Mouse (Mus musculus): ENCODE measurements at regions not wholly inside any gene's neighbourhood (a gene's known extent, or its start where the extent isn't known, plus 50 kb on each side); places are given as distances from the start of the nearest gene placed in this dataset.

DNA sequence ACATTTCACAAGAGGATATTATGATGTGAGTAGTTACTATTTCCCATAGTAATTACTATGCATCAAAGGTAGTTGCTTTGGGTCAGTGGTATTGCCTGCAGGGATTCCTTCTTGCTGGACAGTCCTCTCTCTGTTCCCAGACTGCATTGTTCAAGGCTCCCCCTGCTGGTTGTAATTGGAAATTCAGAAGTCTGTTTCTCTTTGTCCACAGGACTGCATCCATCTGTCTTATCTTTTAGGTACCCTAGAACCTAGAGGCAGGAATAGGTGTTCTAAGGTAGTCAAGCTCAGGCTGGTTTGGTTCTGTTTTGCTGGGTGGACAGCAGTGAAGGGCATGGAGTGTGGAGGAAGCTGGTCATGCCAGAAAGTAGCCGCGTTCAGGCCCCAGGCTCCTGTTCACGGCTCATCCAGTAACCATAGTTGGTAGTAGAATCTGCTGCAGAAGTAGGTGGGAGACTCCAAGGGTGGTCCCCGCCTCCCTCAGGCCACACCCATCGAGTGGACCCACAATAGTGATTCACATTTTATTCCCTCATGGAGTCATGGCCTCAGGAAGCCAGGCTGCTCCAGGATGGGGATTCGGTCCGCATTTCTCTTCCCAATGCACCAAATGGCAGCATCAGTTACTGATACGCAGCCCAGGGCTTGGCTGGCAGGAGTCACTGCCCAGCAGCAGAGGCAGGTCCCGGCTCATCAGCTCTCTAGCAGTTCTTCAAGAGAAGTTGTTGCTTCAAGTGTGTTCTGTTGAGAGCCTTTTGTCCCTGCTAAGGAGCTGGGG lies 51.7 kb upstream of the Caprin1 start:
- peak in 1 of 2 experiments; percentile 21 for DNase-seq

DNA sequence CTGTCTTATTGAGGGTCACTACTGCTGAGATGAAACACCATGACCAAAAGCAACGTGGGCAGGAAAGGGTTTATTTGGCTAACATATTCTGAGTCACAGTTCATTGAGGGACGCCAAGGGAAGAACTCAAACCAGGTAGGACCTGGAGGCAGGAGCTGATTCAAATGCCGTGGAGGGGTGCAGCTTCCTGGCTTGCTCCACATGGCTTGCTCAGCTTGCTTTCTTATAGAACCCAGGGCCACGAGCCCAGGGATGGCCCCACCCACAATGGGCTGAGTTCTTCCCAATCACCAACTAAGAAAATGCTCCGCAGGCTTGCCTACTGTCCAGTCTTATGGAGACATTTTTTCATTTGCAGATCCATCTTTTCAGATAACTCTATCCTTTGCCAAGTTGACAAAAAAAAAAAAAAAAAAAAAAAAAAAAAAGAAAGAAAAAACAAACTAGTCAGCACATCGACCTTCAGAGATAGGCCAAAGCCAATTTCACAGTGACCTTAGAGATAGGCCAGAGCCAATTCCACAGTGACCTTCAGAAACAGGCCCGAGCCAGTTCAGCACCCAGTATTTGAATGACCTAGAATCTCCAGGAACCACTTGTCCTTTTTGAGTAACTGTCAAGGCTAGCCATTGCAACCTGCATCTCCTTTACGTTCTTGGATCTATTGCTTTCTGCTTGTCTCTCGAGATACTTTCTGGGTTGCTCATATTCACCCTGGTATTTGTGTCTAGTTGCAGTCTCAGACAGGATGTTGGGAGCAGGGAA lies 52.5 kb upstream of the Caprin1 start:
- no peak for DNase-seq

DNA sequence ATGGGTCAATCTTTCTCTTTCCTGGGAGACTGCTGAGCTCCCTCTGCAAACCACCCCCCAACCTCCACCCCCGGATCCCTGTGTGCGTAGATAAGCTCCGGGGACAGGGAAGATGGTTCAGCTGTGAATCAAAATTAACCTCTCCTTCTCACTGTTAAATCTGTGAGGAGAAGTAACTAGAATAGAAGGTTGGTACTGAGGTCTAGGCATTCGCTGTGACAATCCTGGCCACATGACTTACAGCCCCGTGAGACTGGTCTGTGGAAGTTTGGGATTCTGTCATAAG lies 53.0 kb upstream of the Caprin1 start:
- no peak for DNase-seq

DNA sequence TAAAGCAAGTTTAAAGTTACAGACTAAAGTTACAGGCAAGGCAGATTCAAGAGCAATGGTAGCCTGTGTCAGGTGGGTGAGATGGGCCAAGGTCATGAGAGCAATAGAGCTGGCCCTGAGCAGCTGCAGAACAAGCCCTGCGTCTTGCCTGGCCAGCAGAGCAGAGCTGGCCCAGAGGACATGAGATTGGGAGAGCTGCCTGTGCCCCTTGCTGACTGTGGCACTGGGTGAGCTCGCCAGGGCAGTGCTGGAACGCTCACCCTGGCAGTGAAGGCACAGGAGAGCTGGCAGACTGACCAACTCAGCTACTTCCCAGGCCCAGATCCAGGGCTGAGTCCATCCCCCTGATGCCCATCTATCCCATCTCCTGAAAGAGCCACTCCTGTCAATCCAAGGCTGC lies 53.7 kb upstream of the Caprin1 start:
- no peak for DNase-seq

DNA sequence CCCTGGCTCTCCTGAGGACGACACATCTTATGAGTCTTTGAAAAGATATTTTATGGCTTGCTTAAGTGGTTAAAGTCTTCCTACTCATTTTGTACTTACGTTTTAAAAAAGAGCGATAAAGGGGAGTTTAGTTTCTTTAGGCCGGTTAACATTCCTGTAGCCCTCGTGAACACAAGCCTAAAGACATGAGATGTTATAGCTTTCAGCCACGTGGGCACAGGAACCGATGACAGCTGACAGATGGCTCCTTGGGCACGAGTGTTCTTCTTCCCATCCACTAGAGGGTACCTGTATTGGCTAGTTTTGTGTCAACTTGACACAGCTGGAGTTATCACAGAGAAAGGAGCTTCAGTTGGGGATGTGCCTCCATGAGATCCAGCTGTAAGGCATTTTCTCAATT lies 63.8 kb upstream of the Caprin1 start:
- no peak for DNase-seq

DNA sequence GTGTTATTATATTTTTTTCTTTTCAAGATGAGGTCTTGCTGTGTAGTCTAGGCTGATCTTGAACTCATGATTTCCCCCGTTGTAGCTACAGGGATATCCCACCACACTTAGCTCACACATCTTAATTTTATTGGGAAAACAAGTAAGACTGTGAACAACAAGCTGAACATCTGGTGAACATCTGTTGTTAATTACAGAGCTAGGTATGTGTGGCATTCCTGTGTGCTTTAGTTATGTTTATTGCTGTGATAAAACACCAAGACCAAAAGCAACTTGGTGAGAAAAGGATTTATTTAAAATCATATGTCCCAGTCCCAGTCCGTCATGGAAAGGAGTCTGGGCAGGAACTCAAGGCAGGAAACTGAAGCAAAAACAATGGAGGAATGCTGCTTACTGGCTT lies 66.8 kb upstream of the Caprin1 start:
- DNase-seq: no peak

DNA sequence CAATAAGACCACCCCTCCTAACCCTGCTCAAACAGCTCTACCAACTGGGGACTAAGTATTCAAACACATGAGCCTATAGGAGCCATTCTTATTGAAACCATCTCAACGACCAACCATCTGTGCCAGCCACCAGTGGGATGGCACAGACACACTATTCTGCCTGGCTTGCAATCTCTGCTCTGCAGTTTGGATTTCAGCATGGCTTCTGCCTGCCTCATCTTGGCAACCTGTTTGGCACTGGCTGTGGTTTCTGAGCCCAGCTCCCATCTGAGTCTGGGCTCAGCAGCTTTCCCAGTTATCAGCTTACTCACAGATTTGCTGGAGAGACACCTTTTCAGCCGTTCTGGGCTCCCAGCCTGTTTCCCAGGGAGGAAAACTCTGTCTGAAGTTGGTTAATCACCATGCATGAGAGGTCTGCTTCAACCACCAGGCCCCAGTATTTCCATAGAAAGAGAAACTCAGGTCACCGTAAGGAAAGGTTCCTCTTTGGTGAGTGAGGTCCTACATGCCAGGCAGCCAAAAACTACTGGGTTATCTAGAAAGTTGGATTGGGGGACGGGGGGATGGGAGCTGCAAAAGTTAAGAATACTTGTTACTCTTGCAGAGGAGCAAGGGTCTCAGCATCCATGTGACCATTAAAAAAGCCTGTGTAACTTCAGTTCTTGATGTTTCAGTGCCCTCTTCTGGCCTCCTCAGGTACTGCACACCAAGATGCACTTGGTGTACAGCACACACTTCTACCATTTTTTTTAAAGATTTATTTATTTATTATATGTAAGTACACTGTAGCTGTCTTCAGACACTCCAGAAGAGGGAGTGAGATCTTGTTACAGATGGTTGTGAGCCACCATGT lies 68.1 kb upstream of the Caprin1 start:
- DNase-seq: peak; percentile 40 to 50

DNA sequence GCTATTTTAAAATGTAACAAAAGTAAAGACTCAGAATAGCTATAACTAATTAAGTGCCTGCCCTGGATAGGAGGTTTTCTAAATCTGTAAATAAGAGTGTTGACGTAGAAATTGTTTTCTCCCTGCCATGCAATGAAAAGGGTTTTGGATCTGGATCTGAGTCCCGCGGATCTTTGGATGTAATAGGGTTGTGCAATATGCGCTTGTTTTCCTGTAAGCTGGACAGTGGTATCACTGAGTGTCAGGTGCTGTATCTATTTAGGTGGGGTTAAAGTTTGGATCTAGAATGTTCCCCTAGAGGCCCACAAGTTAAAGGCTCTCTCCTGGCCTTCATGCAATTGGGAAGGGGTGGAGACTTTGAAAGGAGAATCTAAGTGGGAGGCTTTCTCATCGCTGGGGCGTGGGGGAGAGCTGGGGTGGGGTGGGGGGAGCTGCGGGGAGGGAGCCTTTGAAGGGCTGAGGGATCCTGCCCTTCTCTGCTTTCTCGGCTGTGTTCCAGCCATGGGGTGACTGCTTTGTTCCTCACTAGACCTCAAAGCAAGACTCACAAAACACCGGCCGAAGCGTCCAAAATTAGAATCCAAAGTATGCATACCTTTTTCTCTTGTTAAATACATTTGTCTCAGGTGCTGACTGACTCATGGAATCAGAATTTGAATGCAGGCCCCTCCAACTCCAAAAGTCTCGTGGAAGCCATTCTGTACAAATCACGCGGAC lies 70.0 kb upstream of the Caprin1 start:
- no peak for DNase-seq

DNA sequence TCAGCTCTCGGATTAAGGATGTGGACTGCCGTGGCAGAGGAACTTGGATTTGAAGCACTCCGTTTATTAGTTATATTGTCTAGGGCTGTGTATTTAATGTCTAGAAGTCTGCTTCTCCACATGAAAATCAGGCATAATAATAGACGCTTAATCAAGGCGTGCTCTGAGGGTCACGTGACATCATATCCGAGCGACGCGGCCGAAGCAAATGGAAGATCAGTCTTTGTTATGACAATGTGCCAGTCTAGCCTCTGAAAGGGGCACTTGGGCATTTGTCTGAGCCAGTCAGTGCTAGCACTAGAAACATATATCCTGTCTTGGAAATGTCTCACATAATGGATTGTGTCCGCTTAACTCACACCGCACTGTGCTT lies 70.5 kb upstream of the Caprin1 start:
- no peak for DNase-seq

DNA sequence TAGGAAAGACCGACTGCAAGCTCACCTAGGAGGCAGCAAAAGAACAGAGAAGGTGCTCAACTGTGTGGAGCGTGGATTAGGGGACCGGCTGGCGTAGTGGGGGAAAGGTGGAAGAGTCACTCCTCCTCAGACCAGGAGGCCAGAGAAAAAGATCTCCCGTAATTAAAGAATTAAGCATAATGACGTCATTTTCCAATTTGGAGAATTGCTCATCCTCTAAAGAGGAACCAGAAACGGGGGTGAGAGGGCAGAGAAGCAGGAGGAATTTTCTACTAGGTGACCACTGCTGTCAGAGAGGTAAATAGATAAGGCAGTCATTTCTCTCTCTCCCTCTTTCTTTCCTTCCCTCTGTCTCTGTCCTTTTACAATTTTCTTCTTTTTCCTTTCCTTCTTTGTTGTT lies 71.2 kb upstream of the Caprin1 start:
- DNase-seq: no peak

DNA sequence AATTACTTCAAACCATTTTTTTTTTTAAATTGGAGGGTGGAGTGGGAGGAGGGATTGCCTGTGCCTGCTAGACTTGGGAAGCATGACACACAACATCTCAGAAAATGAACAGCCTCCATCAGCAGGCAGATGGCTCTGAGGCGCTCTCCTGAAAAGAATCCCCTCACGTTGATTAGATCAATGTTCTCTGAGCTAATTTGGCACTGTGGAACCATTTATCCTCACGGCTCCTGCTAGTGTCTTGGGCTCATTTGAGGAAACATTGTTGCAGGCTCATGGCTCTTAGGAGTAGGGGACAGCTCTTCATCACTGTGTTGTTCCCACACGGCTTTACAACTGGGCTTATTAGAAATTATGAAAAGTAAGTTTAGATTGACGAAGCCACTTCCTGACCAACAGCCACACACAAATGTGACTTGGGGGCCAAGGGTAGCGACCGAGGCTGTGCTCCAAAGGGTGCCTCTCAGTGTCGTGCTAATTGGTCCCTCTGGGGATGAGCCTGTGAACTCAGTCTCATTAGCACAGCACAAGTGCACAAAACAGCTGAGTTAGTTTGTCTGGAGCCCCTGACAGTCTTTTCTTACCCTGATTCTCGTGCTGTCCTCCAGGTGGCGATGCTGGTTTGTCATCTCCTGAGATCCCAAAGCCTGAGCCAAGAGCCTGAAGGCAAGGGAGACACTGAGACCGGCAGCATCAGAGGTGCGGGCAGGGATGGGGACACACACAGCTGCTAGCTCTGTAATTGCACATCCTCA lies 74.2 kb upstream of the Caprin1 start:
- DNase-seq: peak; percentile 40 to 45

DNA sequence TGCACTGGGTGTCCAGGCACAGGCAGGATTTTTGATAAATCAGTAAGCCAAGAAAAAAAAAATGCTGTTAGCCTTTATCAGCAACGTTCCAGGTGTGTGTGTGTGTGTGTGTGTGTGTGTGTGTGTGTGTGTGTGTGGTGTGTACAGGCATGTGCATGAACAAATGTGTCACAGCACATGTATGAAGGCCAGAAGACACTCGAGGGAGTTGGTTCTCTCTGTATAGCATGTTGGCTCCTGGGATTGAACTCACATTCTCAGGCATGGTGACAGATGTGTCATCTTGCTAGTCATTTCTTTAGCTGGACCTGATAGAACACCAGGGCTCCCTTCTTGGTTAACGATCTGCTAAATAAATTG lies 74.8 kb upstream of the Caprin1 start:
- DNase-seq: no peak

DNA sequence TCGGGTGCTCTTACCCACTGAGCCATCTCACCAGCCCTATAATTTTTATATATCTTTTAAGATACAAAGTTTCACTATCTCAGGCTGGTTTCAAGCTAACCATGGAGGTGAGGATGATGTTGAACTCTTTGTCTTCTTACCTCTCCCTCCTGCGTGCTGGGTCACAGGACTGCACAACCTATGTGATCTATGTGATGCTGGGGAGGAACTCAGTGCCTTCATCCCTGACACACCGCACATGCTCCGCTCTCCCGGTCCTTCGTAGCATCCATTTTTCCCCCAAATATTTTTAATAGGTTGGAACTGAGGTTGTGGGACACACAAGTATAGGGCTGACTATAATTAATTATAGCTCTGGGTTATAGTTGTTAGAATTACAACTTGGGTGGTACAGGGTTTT lies 75.9 kb upstream of the Caprin1 start:
- DNase-seq: no peak

DNA sequence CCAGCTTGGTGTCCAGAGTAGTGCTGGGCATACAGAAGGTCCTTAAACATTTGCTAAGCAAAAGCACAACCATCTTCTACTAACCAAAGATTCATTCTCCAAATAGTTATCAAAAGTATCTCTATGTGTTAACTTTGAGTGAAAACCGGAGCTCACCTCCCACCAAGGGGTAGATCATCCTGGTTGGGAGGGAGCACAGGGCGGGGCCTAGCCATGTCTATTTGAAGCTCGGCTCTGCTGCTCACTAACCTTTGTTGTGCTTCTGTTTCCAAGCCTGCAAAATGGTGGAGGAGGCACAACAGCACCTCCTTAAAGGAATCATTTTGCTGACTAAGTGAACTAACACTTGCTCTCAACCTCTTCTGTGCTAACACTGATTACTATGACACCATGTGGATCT lies 77.0 kb upstream of the Caprin1 start:
- DNase-seq: no peak

DNA sequence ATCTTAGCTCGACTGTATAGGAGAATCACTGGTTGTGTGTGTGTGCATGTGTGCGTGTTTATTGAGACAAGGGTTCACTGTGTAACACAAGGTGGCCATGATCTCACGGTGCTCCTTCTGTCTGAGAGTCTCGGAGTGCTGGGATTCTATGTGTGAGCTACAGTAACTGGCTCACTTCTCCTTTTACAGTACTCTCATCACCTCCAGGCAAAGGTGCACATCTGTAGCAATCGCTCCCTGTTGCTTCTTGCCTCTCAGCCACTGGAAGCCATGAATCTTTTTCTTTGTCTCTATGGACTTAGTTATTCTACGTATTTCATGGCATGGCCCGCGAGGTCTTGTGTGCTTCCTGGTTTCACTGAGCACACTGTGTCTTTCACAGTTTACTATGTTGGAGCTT lies 78.3 kb upstream of the Caprin1 start:
- DNase-seq: no peak

DNA sequence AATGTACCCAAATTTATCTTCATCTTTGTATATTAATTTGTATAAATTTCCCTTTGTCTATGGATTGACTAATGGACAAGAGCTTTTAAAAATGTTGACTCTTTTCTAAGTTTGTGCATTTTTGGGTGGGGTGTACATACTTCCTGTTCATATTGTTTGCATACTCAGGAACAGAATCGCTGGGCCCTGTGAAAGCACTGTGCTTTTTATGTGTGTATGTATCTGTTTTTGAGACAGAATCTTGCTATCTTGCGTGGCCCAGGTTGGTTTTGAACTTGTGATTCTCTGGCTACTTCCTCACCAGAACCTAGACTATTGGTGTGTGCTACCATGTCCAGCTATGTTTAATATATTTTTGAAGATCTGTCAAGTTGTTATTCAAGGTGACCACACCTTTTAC lies 78.8 kb upstream of the Caprin1 start:
- no peak for DNase-seq

DNA sequence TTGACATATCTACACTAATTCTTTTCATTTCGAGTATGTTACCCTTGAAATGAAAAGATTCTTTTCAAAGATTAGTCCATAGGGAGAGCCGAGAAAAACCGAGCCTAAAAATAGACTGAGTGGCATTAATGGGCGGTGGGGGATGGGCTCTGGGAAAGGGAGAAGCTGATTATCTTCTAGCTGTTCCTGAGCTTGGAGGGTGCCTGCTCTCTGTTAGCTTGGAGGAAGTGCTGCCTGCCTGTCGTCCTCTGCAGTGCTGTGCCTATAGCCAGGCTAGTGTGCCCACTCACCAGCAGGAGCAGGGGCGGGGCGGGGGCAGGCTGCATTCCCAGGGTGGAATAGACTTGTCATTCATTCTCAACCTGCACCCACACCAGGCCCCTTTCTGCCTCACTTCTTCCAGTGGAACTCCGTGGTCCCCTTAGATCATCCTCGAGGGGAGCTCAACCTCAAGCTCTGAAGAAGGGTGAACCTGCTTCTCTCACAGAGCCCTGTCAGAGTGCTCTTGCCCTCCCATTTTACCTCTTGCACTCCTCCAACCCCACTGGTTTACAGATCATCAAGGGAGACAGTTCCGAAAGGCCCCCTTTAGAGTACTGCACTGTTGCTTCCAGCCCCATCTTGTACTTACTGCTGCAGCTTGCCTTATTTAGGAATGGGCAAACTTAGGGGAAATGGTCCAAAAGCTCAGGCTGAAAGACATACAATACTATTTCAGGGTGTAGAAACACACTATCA lies 76.6 kb upstream of the Lmo2 start:
- no peak for DNase-seq

DNA sequence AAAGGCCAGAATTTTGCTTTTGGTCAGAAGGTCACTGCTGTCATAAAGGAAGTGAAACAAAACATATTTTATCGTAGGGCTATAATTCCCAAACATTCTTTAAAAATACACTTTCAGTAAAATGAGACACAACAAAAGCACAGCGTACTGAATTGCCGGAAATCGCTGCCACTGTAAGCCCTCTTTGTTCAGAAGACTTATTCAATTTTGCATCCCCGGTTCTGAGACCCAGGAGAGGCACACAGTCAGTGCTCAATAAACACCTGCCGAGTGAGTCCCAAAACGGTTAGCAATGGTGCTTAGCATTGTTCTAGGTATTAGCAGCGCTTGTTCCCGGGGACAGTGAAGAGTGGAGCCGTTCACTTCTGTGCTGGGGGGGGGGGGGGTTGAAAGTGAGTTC lies 72.9 kb upstream of the Lmo2 start:
- no peak for DNase-seq

DNA sequence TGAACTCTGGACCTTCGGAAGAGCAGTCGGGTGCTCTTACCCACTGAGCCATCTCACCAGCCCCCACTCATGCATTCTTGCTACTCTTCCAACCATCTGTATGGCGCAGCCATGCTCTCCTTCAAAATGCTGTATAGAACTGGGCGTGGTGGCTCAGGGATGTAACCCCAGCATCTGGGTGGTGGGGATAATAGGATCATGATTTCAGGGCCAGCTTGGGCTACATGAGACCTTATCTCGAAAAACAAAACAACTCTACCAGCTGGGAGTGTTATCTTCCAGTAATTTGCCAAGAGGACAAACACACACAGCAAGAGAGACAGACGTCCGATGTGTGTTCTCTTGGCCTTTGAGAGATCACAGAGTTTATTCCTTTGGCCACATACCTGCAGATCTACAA lies 69.8 kb upstream of the Lmo2 start:
- no peak for DNase-seq

DNA sequence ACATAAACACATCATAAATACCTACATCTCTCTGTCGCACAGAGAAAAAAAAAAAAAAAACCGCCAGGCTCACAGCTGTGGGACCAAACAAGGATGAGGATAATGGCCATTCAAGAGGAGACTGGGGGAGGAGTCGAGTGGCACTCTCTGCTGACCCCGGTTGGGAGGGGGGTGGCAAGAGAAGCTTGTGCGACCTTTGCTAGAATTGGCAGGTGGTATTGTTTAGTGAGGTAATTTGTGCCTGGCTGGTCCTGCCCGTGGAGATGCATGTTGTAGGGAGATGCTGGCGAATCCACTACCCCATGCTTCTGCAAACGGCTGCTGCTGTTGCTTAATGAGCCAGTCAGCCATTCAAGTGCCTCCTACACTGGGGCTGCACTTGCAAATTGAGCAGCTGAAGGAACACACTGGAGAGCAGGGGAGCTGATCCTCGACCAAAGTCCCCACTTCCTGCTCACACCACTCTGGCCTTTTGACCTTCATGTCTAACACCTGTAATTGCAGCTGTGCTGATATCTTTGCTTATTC lies 66.5 kb upstream of the Lmo2 start:
- DNase-seq: no peak

DNA sequence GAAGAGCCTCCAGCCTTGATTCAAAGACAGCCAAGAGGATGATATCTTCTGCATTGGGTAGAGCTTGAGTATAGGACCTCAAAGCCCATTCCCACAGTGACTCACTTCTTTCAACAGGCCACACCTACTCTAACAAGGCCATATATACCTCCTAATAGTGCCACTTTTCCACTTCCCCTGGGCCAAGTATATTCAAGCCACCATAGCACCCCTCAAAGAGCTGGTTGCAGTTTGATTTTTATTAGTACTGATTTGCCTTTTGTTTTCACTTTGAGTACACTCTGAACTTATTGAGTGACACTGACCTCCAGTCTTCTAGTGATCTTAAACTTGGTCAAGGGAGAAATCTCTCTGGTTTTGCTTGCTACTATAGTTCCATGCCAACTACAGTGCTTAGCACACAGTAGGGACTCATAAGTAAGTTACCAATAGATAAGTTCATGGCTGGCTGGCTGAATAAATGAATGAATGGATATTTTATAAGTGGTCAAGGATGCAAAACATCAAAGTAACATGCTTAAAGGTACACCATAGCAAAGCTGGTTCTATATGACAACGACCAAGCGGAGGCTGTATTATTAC lies 64.5 kb upstream of the Lmo2 start:
- no peak for DNase-seq
